Mouse (Mus musculus): Measurements from ENCODE around the gene Smoc1.

The Smoc1 gene

DNA sequence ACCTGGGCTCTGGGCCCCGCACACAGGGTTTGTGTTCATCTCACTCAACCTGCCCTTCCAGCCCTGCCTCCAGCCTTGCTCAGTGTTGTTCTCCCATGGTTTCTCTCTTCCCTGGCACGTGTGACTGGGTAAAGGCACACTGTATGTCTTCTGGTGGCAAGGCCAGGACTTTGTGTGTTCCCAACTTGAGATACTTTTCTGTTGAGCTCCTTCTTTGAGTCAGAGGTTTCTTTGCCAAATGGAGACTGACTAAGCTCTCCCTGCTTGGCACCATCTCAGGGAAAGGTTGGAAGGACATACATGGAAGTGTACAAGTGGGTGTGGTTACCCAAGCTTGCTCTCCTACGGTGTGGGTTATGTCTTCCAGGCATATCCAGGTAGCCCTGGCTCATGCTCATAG, 136.5 kb downstream of the Smoc1 start:
- intact Hi-C loops (cut with DNase I): no loop called here

- intact Hi-C loops (cut with DNase I): no loop called here
Observed at GRCm38 (mm10) chr12:81163566-81163965, 137.0 kb downstream of the Smoc1 start.

GRCm38 (mm10) chr12:81166092-81166491, 139.5 kb downstream of the Smoc1 start:
- intact Hi-C loops (cut with DNase I): no loop called here

- intact Hi-C loops (cut with DNase I): no loop called here
Observed at GRCm38 (mm10) chr12:81166615-81167014, 140.0 kb downstream of the Smoc1 start.

- intact Hi-C loops (cut with DNase I): no loop called here
Observed at GRCm38 (mm10) chr12:81167142-81167541, 140.5 kb downstream of the Smoc1 start.

DNA sequence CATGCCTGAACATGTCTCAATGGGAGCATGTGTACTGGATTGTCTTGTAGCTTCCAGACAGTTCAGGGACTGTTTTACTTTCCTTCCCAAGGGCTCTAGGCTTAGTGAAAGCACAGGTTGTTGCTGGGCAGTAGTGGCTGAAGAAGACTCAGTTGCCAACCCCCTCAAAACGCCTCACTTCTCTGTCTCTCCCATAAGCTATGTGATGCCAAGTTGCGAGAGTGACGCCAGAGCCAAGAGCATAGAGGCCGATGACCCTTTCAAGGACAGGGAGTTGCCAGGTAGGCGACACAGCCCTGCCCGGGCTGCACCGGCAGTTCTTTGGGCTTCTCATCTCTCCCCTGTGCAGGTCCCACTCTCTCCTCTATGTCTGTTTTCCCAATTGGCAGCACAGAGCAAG, 141.4 kb downstream of the Smoc1 start:
- intact Hi-C loops (cut with DNase I): no loop called here

DNA sequence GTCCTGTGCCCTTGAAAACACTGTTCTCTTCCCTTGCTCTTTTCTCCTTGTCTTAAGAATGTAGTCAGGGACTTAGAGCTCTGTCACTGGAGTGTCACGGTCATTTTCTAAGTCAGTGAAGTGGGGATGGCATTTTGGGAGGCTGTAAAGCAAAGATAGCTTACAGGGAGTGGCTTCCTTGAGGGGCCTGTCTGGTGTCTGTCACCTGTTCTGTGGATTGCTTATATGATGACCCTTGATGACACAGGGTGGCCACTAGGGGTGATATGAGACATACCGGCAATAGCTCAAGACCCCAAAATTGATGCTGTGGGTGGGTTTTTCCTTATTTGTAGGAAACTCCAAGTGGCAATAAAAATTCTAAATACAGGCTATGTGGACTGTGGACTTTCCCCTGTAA, 141.9 kb downstream of the Smoc1 start:
- intact Hi-C loops (cut with DNase I): no loop called here

DNA sequence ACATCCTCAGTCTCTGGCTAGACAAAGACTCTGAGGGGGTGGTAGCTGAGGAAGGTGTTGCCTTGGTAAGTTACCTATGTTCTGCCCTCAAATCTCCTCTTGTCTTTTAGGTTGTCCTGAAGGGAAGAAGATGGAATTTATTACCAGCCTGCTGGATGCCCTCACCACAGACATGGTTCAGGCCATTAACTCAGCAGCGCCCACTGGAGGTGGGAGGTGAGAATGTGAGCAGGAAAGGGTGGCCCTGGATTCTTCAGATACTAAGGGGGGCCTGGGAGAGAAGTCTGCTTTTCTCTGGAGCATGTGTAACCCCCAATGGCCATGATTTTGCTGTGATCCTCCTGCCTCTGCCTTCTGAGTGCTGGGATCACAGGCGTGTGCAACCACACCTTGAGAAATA, 143.5 kb downstream of the Smoc1 start:
- intact Hi-C loops (cut with DNase I): no loop called here

GRCm38 (mm10) chr12:81173011-81173410, 146.4 kb downstream of the Smoc1 start:
- intact Hi-C loops (cut with DNase I): no loop called here

DNA sequence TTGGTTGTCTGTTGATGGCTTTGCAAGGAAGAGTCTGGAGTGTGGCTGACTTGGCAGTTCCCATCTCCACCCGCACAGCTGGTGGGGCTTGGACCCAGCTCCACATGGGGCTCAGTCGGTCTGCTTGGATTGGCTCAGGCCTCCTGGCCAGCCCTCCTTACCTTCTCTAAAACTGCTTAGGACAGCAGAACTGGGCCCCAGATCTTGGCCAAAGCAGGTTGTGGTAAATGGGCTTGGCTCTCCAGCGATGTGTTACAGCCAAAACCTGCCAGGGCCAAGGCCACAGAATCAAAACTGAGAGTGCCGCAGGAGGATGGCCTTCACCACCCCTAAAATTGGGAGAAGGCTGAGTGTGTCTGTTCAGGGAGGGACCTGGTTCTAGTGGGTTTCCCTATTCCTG, 147.3 kb downstream of the Smoc1 start:
- intact Hi-C loops (cut with DNase I): no loop called here

DNA sequence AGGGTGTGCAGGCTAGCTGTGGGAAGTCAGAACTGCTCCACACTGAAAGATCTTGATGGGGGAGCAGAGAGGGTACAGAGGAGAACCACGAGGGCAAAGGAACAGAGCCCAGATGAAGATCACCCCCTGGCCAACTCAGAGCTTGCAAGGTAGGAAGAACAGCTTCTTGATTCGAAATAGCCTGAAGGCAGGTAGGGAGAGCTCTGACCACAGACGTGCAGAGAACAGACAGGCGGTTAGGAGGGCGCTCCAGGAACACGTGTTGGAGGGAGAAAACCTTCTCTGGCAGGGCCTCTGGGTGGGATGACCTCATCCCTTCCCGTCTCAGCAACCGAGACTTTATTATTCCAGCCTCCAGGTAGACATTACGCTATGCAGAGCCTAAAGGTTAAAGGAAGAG, 148.6 kb downstream of the Smoc1 start:
- intact Hi-C loops (cut with DNase I): no loop called here

DNA sequence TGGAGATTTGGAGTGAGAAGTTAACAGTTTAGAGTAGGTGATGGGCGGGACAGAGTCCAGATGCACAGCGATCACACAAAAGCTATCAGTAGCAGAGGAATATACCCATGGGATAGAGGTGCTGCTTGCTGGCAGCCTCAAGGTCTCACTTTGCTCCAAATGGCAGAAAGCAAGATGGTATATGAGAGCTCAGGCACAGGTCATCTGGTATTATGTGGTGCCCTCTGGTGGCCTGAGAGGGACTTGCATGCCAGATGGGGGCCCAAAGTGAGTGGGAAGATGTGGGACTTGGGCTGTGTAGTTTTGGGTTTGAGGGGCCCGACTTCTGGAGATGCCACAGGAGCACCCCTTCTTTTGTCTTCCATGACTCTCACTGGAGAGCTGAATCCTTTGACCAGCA, 155.5 kb downstream of the Smoc1 start:
- intact Hi-C loops (cut with DNase I): loop anchor here (10.0 kb wide), 1 partner anchor 157 kb away; the partner anchor contains the start of gene Smoc1

GRCm38 (mm10) chr12:81184967-81185366, 158.4 kb downstream of the Smoc1 start:
- intact Hi-C loops (cut with DNase I): loop anchor here (2.0 to 10.0 kb wide), 2 partner anchors 160 to 202 kb away; partner anchors contain the start of gene Smoc1

GRCm38 (mm10) chr12:81186081-81186480, 159.5 kb downstream of the Smoc1 start:
- intact Hi-C loops (cut with DNase I): loop anchor here (10.0 kb wide), 1 partner anchor 161 kb away; the partner anchor contains the start of gene Smoc1

- intact Hi-C loops (cut with DNase I): loop anchor here (10.0 kb wide), 1 partner anchor 162 kb away; the partner anchor contains the start of gene Smoc1
Observed at GRCm38 (mm10) chr12:81186668-81187067, 160.1 kb downstream of the Smoc1 start.

- intact Hi-C loops (cut with DNase I): loop anchor here (10.0 kb wide), 1 partner anchor 164 kb away; the partner anchor contains the start of gene Smoc1
Observed at GRCm38 (mm10) chr12:81188423-81188822, 161.8 kb downstream of the Smoc1 start.

- intact Hi-C loops (cut with DNase I): loop anchor here (10.0 kb wide), 1 partner anchor 164 kb away; the partner anchor contains the start of gene Smoc1
Observed at GRCm38 (mm10) chr12:81188996-81189395, 162.4 kb downstream of the Smoc1 start.

- intact Hi-C loops (cut with DNase I): loop anchor here (10.0 kb wide), 1 partner anchor 165 kb away; the partner anchor contains the start of gene Smoc1
Observed at GRCm38 (mm10) chr12:81189636-81190035, 163.0 kb downstream of the Smoc1 start.

- intact Hi-C loops (cut with DNase I): no loop called here
Observed at GRCm38 (mm10) chr12:81193968-81194367, 167.4 kb downstream of the Smoc1 start.

DNA sequence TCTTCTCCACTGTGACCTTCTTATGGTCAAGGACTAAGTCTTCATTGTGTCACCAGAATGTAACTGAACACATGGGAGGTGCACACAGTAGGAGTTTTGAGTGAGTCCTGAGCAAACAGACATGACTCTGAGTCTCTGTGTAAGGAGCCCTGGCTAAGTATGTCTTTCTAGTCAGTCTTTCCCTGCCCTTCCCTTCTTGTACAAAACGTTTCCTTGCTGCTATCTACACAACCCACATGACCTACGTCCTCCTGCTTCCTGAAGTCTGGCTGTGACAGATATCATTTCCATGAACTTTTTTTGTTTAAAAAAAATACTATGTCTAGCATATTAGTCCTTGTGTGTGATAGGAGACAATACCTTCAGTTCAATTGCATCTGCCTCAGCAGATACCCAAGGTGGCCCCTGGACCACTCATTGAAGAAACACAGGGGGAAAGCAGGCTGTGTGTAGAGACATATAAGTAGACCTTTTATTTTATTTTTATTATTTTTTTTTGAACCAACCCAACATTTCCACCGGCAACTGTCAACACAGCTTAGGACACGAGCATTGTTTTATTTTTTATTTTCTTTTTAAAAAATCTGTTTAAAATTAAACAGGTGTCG, 171.0 kb downstream of the Smoc1 start:
- intact Hi-C loops (cut with DNase I): loop anchor here (2.0 kb wide), 1 partner anchor 203 kb away; no protein-coding TSS in a partner anchor

DNA sequence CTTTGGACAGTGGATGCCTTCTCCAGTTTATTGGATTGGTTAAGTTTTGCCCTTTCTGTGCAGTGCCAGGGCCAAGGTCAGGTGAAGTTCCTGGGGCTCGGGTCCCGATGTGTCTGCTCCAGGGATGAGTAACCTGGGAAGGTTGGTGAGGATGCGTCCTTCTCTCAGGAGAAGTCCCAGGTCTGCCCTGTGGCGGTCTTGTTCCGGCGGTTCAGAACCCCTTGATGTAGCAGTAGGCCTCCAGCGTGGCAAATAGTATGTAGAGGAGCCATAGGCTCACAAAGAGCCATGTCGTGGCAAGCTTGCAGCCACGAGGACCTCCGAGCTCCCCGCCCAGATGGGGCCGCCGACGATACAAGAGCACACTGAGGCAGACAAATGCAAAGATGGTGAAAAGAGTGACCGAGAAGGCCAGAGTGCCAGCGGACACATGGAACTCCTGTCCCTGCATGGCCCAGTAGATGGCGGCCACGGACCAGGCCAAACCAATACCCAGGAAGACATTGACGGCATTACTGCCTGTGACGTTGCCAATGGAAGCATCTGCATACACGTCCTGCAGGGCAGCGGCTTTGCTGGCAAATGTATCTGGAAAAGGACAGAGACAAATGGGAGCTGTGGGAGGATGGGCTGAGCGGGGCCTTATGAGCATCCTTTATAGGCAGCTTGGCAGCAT, 172.8 kb downstream of the Smoc1 start:
- intact Hi-C loops (cut with DNase I): loop anchor here (2.0 kb wide), 1 partner anchor 201 kb away; no protein-coding TSS in a partner anchor

GRCm38 (mm10) chr12:81203226-81203625, 176.6 kb downstream of the Smoc1 start:
- intact Hi-C loops (cut with DNase I): no loop called here
